Mouse (Mus musculus): Measurements from ENCODE around the gene Tff1. TPM values are rescaled to one million over a fixed set of nuclear protein-coding genes. Genes with fewer than 3 reads are reported as not detected.

The Tff1 gene
- not detected in 2 replicates for polyA plus RNA-seq (2016; fragmentation: Nextera tagmentation; extraction: Ambion mirVana)

GRCm38 (mm10) chr17:31165127-31165526 is at the start of gene Tff1:
TSS of gene Tff1 (minus strand) at chr17:31165277.
- no peaks in the 10 kb centered on the region for H3K9me3 ChIP-seq
- H3K4me1 ChIP-seq (replicated peaks): no peaks in the 10 kb centered on the region
- no peak within 1 kb of the TSS for H3K9ac ChIP-seq (replicated peaks)
- no peak within 1 kb of the TSS for H3K4me2 ChIP-seq
- WGBS: 81% methylated on average over 6 of the region's 6 CpGs
- H3K36me3 ChIP-seq: no peaks in the 10 kb centered on the region
- no peak within 1 kb of the TSS for H3K4me3 ChIP-seq (replicated peaks)
- peaks cover 65% of the 10 kb centered on the region for H3K27me3 ChIP-seq
- no peak for ATAC-seq (ENCODE audit: insufficient number of reproducible peaks, insufficient read depth, low FRiP score, low TSS enrichment, low read depth)
- H3K27ac ChIP-seq: no peak within 1 kb of the TSS

GRCm38 (mm10) chr17:31211881-31212280 is 46.8 kb upstream of the Tff1 start:
- Histone ChIP-seq H3K27ac (no peak overlapping the region), H3K4me3 (replicated peaks) (no peak overlapping the region), H3K4me1 (replicated peaks) (peaks cover 4% of the 10 kb centered on the region; the same call in 1 of the 2 replicates), H3K9me3 (no peaks in the 10 kb centered on the region), H3K27me3 (no peaks in the 10 kb centered on the region; the same call in 1 of the 2 replicates), H3K9ac (replicated peaks) (no peak overlapping the region), H3K36me3 (no peaks in the 10 kb centered on the region), H3K4me2 (no peak overlapping the region)
- WGBS: 86% methylated on average over 6 of the region's 6 CpGs
- ATAC-seq (ENCODE audit: insufficient number of reproducible peaks, insufficient read depth, low FRiP score, low TSS enrichment, low read depth): no peak

GRCm38 (mm10) chr17:31210299-31210698 is 45.2 kb upstream of the Tff1 start:
- 85% methylated on average over 7 of the region's 7 CpGs for WGBS

GRCm38 (mm10) chr17:31209376-31209930 is 44.4 kb upstream of the Tff1 start:
- Histone ChIP-seq H3K4me3 (replicated peaks) (no peak overlapping the region), H3K27me3 (no peaks in the 10 kb centered on the region; the same call in 1 of the 2 replicates), H3K36me3 (no peaks in the 10 kb centered on the region), H3K4me2 (no peak overlapping the region), H3K27ac (no peak overlapping the region), H3K9me3 (no peaks in the 10 kb centered on the region), H3K9ac (replicated peaks) (no peak overlapping the region), H3K4me1 (replicated peaks) (no peaks in the 10 kb centered on the region)
- ATAC-seq (ENCODE audit: insufficient number of reproducible peaks, insufficient read depth, low FRiP score, low TSS enrichment, low read depth): no peak
- 91% methylated on average over 11 of the region's 11 CpGs for WGBS

More at GRCm38 (mm10) chr17:31210299-31210698, 45.2 kb upstream of the Tff1 start:
- no peak for ATAC-seq (ENCODE audit: insufficient number of reproducible peaks, insufficient read depth, low FRiP score, low TSS enrichment, low read depth)
- no peak overlapping the region for H3K4me3 ChIP-seq (replicated peaks)
- no peak overlapping the region for H3K9ac ChIP-seq (replicated peaks)
- H3K9me3 ChIP-seq: no peaks in the 10 kb centered on the region
- H3K36me3 ChIP-seq: no peaks in the 10 kb centered on the region
- no peaks in the 10 kb centered on the region for H3K4me1 ChIP-seq (replicated peaks)
- H3K27ac ChIP-seq: no peak overlapping the region
- no peak overlapping the region for H3K4me2 ChIP-seq
- no peaks in the 10 kb centered on the region; the same call in 1 of the 2 replicates for H3K27me3 ChIP-seq

GRCm38 (mm10) chr17:31208654-31209053 is 43.6 kb upstream of the Tff1 start:
- Histone ChIP-seq H3K27me3 (no peaks in the 10 kb centered on the region; the same call in 1 of the 2 replicates), H3K4me3 (replicated peaks) (no peak overlapping the region), H3K9ac (replicated peaks) (no peak overlapping the region), H3K4me1 (replicated peaks) (no peaks in the 10 kb centered on the region), H3K9me3 (no peaks in the 10 kb centered on the region), H3K4me2 (no peak overlapping the region), H3K27ac (no peak overlapping the region), H3K36me3 (no peaks in the 10 kb centered on the region)
- 76% methylated on average over 8 of the region's 8 CpGs for WGBS
- no peak for ATAC-seq (ENCODE audit: insufficient number of reproducible peaks, insufficient read depth, low FRiP score, low TSS enrichment, low read depth)

GRCm38 (mm10) chr17:31207771-31208334 is 42.8 kb upstream of the Tff1 start, which contains the start of gene Ubash3a:
TSS of gene Ubash3a (plus strand) at chr17:31207873.
- Histone ChIP-seq H3K4me3 (replicated peaks) (no peak within 1 kb of the TSS), H3K9me3 (no peaks in the 10 kb centered on the region), H3K27me3 (no peaks in the 10 kb centered on the region; the same call in 1 of the 2 replicates), H3K36me3 (no peaks in the 10 kb centered on the region), H3K4me1 (replicated peaks) (no peaks in the 10 kb centered on the region), H3K4me2 (no peak within 1 kb of the TSS), H3K27ac (no peak within 1 kb of the TSS), H3K9ac (replicated peaks) (no peak within 1 kb of the TSS)
- 73% methylated on average over 12 of the region's 12 CpGs for WGBS
- no peak for ATAC-seq (ENCODE audit: insufficient number of reproducible peaks, insufficient read depth, low FRiP score, low TSS enrichment, low read depth)

- WGBS: 91% methylated on average over 11 of the region's 11 CpGs
- Histone ChIP-seq H3K36me3 (no peaks in the 10 kb centered on the region), H3K4me3 (replicated peaks) (no peak within 1 kb of the TSS), H3K9ac (replicated peaks) (no peak within 1 kb of the TSS), H3K9me3 (no peaks in the 10 kb centered on the region), H3K4me1 (replicated peaks) (no peaks in the 10 kb centered on the region), H3K27ac (no peak within 1 kb of the TSS), H3K4me2 (no peak within 1 kb of the TSS), H3K27me3 (no peaks in the 10 kb centered on the region)
- no peak for ATAC-seq (ENCODE audit: insufficient number of reproducible peaks, insufficient read depth, low FRiP score, low TSS enrichment, low read depth)
Measured at GRCm38 (mm10) chr17:31198877-31199276, 33.8 kb upstream of the Tff1 start, which contains the start of gene Tmprss3. TSS of gene Tmprss3 (minus strand) at chr17:31198977.

- no peak overlapping the region for H3K27ac ChIP-seq
- no peak overlapping the region for H3K4me3 ChIP-seq (replicated peaks)
- H3K36me3 ChIP-seq: no peaks in the 10 kb centered on the region
- 88% methylated on average over 7 of the region's 7 CpGs for WGBS
- H3K9me3 ChIP-seq: no peaks in the 10 kb centered on the region
- no peaks in the 10 kb centered on the region for H3K27me3 ChIP-seq
- no peaks in the 10 kb centered on the region for H3K4me1 ChIP-seq (replicated peaks)
- H3K4me2 ChIP-seq: no peak overlapping the region
- H3K9ac ChIP-seq (replicated peaks): no peak overlapping the region
- no peak for ATAC-seq (ENCODE audit: insufficient number of reproducible peaks, insufficient read depth, low FRiP score, low TSS enrichment, low read depth)
Measured at GRCm38 (mm10) chr17:31196283-31196682, 31.2 kb upstream of the Tff1 start.

- H3K27me3 ChIP-seq: no peaks in the 10 kb centered on the region
- H3K9ac ChIP-seq (replicated peaks): no peak overlapping the region
- no peak overlapping the region for H3K4me3 ChIP-seq (replicated peaks)
- H3K9me3 ChIP-seq: no peaks in the 10 kb centered on the region
- ATAC-seq (ENCODE audit: insufficient number of reproducible peaks, insufficient read depth, low FRiP score, low TSS enrichment, low read depth): no peak
- 92% methylated on average over 6 of the region's 6 CpGs for WGBS
- H3K36me3 ChIP-seq: no peaks in the 10 kb centered on the region
- no peak overlapping the region for H3K27ac ChIP-seq
- H3K4me2 ChIP-seq: no peak overlapping the region
- H3K4me1 ChIP-seq (replicated peaks): no peaks in the 10 kb centered on the region
Measured at GRCm38 (mm10) chr17:31195207-31195606, 30.1 kb upstream of the Tff1 start.

- H3K27ac ChIP-seq: no peak overlapping the region
- H3K4me1 ChIP-seq (replicated peaks): no peaks in the 10 kb centered on the region
- ATAC-seq (ENCODE audit: insufficient number of reproducible peaks, insufficient read depth, low FRiP score, low TSS enrichment, low read depth): no peak
- no peak overlapping the region for H3K4me3 ChIP-seq (replicated peaks)
- no peaks in the 10 kb centered on the region for H3K36me3 ChIP-seq
- 0 out of 2 replicates have a peak, but pooled peaks cover 10% of the 10 kb centered on the region for H3K27me3 ChIP-seq
- H3K4me2 ChIP-seq: no peak overlapping the region
- WGBS: 75% methylated on average over 9 of the region's 9 CpGs
- H3K9ac ChIP-seq (replicated peaks): no peak overlapping the region
- H3K9me3 ChIP-seq: no peaks in the 10 kb centered on the region
Measured at GRCm38 (mm10) chr17:31193360-31193759, 28.3 kb upstream of the Tff1 start.

GRCm38 (mm10) chr17:31192663-31193062 is 27.6 kb upstream of the Tff1 start:
- H3K4me1 ChIP-seq (replicated peaks): no peaks in the 10 kb centered on the region
- no peak overlapping the region for H3K4me3 ChIP-seq (replicated peaks)
- 0 out of 2 replicates have a peak, but pooled peaks cover 10% of the 10 kb centered on the region for H3K27me3 ChIP-seq
- H3K4me2 ChIP-seq: no peak overlapping the region
- WGBS: 50% methylated on average over 2 of the region's 2 CpGs
- H3K27ac ChIP-seq: no peak overlapping the region
- no peaks in the 10 kb centered on the region for H3K36me3 ChIP-seq
- no peaks in the 10 kb centered on the region for H3K9me3 ChIP-seq
- no peak overlapping the region for H3K9ac ChIP-seq (replicated peaks)
- no peak for ATAC-seq (ENCODE audit: insufficient number of reproducible peaks, insufficient read depth, low FRiP score, low TSS enrichment, low read depth)

Data from limb, embryonic 12.5 days (tissue).